Mouse (Mus musculus) megakaryocyte, embryonic 14.5 days (primary cell): Measurements from ENCODE around the gene Lmo7. TPM values are rescaled to one million over a fixed set of nuclear protein-coding genes. Genes with fewer than 3 reads are reported as not detected.

Experiments used
- H3K27me3 ChIP-seq: replicated peaks from 2 replicates; pipeline ENCODE3; 2012; ENCODE audit warnings: inconsistent platforms
- H3K36me3 ChIP-seq: replicated peaks from 2 replicates; pipeline ENCODE3; 2012; ENCODE audit warnings: low read length, inconsistent platforms, mixed read lengths
- H3K4me1 ChIP-seq: 2 replicates; pipeline ENCODE4 v1.6.1; 2012; ENCODE audit warnings: inconsistent platforms
- H3K4me3 ChIP-seq: replicated peaks from 2 replicates; pipeline ENCODE3; 2012; ENCODE audit warnings: moderate library complexity, mild to moderate bottlenecking, inconsistent platforms
- H3K9me3 ChIP-seq: 2 replicates; pipeline ENCODE4 v1.6.1; 2012; ENCODE audit warnings: inconsistent platforms
- FLI1 ChIP-seq: IDR thresholded peaks from 2 replicates; pipeline ENCODE4 v1.6.1; 2012; ENCODE audit warnings: low read length, inconsistent platforms, mixed read lengths
- GATA1 ChIP-seq: IDR thresholded peaks from 3 replicates; pipeline ENCODE4 v1.6.1; 2012; ENCODE audit warnings: mixed read lengths, low read length, inconsistent platforms, borderline replicate concordance
- polyA plus RNA-seq: library from polyadenylated mRNA; stranded (reverse); fragments of >175 nt; gene quantifications from 2 replicates; pipeline ENCODE4 v1.2.3, GENCODE M21; 2012; ENCODE audit warnings: low replicate concordance; ENCODE audit not compliant: insufficient read depth

The Lmo7 gene
- polyA plus RNA-seq, 1 experiment, result 0.08 TPM

DNA sequence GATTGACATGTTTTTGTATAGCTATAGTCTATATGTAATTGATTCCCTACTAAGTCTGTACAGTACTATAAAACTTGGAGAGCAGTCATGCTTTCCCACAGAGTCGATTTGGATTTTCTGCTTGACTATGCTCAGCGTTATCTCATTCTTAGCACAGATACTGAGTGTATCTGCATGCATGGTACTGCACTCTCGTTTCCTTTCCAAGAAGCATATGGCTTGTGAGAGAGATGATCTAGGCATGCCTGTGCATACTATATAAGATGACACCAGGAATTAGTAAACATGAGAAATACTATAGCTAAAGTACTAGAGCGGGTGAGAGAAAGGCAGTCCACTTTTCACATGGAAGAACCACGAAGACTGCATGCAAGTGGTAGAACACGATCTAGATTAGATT is 163.5 kb downstream of the Lmo7 start:
- Histone ChIP-seq H3K4me1 (no peaks in the 10 kb centered on the region), H3K4me3 (no peak overlapping the region), H3K27me3 (no peaks in the 10 kb centered on the region), H3K9me3 (0 out of 2 replicates have a peak, but pooled peaks cover 10% of the 10 kb centered on the region), H3K36me3 (no peaks in the 10 kb centered on the region)
- no peak for TF ChIP-seq FLI1
- no peak for TF ChIP-seq GATA1

DNA sequence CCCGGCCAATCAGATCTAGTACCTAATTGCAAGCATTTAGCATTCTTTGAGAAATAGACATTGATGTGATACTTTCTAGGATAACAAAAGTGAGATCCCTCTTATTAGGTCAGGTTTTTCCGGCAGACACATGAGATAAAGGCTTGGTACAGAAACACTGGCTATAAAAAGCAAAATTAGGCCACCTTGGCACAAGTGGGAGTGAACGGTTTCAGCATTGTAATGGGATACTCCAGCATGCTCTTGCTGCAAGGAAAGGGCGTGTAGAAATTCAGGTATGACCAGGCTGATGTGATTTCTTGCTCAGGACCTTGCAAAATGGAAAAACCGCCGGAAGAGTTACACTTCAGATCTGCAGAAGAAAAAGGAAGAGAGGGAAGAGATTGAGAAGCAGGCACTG is 168.5 kb downstream of the Lmo7 start:
- TF ChIP-seq FLI1 (no peak), GATA1 (no peak)
- Histone ChIP-seq H3K4me1 (no peaks in the 10 kb centered on the region), H3K4me3 (no peak overlapping the region), H3K36me3 (no peaks in the 10 kb centered on the region), H3K9me3 (peaks cover 10% of the 10 kb centered on the region; the same call in 1 of the 2 replicates), H3K27me3 (no peaks in the 10 kb centered on the region)

DNA sequence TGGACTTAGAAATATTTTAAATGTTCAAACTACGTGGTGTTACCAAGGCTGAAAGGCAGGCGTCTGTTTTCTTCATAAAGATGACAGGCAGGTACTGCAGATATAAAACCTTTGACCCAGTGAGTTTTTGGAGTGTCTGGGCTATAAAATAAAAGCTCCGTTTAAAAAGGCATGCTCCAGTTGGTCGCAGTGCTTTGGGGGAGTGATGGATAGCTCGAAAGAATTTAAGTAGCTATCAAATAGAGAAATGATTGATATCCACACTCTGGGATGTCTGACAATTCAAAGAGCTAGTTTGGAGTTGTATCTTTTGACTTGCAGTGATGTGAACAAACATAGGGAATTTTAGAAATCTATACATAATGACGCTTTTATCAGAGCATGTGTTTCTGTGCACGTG is 171.7 kb downstream of the Lmo7 start:
- H3K4me3 ChIP-seq, result no peak overlapping the region
- H3K9me3 ChIP-seq, result peaks cover 6% of the 10 kb centered on the region; the same call in 1 of the 2 replicates
- no peaks in the 10 kb centered on the region for H3K4me1 ChIP-seq
- H3K27me3 ChIP-seq, result no peaks in the 10 kb centered on the region
- TF ChIP-seq FLI1 (no peak), GATA1 (no peak)
- H3K36me3 ChIP-seq, result no peaks in the 10 kb centered on the region

GRCm38 (mm10) chr14:101901976-101902375 is 172.2 kb downstream of the Lmo7 start:
- no peak for TF ChIP-seq GATA1
- TF ChIP-seq FLI1, result no peak
- Histone ChIP-seq H3K27me3 (no peaks in the 10 kb centered on the region), H3K36me3 (no peaks in the 10 kb centered on the region), H3K4me3 (no peak overlapping the region), H3K4me1 (no peaks in the 10 kb centered on the region), H3K9me3 (peaks cover 6% of the 10 kb centered on the region; the same call in 1 of the 2 replicates)

- Histone ChIP-seq H3K4me3 (no peak overlapping the region), H3K9me3 (peaks cover 6% of the 10 kb centered on the region; the same call in 1 of the 2 replicates), H3K4me1 (no peaks in the 10 kb centered on the region), H3K36me3 (no peaks in the 10 kb centered on the region), H3K27me3 (no peaks in the 10 kb centered on the region)
- TF ChIP-seq GATA1 (no peak), FLI1 (no peak)
These were observed 174.0 kb downstream of the Lmo7 start for GRCm38 (mm10) chr14:101903722-101904121.

GRCm38 (mm10) chr14:101911983-101912382 is 182.2 kb downstream of the Lmo7 start:
- Histone ChIP-seq H3K4me3 (no peak overlapping the region), H3K36me3 (no peaks in the 10 kb centered on the region), H3K27me3 (no peaks in the 10 kb centered on the region), H3K9me3 (no peaks in the 10 kb centered on the region), H3K4me1 (no peaks in the 10 kb centered on the region)
- TF ChIP-seq FLI1, result no peak
- no peak for TF ChIP-seq GATA1

DNA sequence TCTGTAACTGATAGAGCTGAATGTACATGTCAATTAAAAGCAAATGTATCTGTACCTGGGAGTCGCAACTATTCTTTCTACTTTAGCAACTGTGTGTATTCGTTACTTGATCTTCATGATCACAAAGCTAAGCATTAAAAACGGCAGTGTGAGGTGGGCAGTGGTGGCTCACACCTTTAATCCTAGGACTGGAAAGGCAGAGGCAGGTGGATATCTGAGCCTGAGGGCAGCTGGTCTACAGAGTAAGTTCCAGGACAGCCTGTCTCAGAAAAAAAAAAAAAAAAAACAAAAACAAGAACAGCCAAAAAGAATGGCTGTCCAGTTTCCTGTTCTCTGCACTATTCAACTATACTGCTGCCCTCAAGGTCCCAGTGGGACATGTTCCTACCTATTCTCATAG is 182.6 kb downstream of the Lmo7 start:
- no peaks in the 10 kb centered on the region for H3K36me3 ChIP-seq
- H3K4me1 ChIP-seq, result no peaks in the 10 kb centered on the region
- H3K27me3 ChIP-seq, result no peaks in the 10 kb centered on the region
- no peak overlapping the region for H3K4me3 ChIP-seq
- TF ChIP-seq GATA1 (no peak), FLI1 (no peak)
- no peaks in the 10 kb centered on the region for H3K9me3 ChIP-seq

GRCm38 (mm10) chr14:101914321-101914720 is 184.6 kb downstream of the Lmo7 start:
- Histone ChIP-seq H3K9me3 (peaks cover 9% of the 10 kb centered on the region), H3K27me3 (no peaks in the 10 kb centered on the region), H3K4me1 (no peaks in the 10 kb centered on the region), H3K4me3 (no peak overlapping the region), H3K36me3 (no peaks in the 10 kb centered on the region)
- TF ChIP-seq FLI1 (no peak), GATA1 (no peak)

DNA sequence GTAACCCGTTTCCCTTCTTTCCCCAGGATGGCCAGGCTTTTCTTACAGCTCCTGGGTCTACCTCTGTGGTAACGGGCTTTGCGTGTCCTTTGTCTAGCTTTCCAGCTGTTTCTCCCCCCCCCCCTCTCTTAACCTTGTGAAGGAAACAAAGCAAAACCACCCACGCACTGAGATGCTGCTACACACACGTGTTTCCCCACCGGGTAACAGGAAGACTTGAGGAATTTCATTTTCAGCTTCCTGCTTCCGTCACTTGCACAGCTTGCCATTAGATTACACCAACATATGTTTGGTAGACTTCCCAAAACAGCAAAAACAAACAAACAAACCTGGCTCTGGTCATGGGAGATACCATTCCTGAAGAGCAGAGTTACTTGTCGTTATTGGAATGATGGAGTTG is 186.1 kb downstream of the Lmo7 start:
- Histone ChIP-seq H3K4me3 (no peak overlapping the region), H3K36me3 (no peaks in the 10 kb centered on the region), H3K9me3 (peaks cover 11% of the 10 kb centered on the region), H3K4me1 (no peaks in the 10 kb centered on the region), H3K27me3 (no peaks in the 10 kb centered on the region)
- no peak for TF ChIP-seq GATA1
- no peak for TF ChIP-seq FLI1

DNA sequence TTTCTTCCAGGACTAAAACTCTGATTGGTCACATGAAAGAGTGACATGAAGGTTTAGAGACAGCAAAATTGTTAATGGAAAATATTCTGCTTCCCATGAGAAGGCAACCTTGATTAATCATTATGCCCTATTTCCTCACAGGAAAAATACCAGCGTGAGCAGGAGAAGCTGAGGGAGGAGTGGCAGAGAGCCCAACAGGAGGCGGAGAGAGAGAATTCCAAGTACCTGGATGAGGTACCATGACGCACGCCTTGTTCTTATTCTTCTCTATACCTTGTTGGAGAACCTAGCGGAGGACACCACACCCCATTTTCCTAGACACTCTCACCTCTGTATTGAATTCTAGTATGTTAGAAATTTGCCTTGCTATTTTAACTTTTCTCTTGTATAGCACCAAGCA is 188.7 kb downstream of the Lmo7 start:
- H3K27me3 ChIP-seq, result no peaks in the 10 kb centered on the region
- H3K36me3 ChIP-seq, result no peaks in the 10 kb centered on the region
- H3K9me3 ChIP-seq, result peaks cover 11% of the 10 kb centered on the region
- no peaks in the 10 kb centered on the region for H3K4me1 ChIP-seq
- H3K4me3 ChIP-seq, result no peak overlapping the region
- TF ChIP-seq FLI1 (no peak), GATA1 (no peak)
